Mouse (Mus musculus) cerebellum, postnatal 25 days (tissue): ENCODE results near the gene Mafg.
"Not testable (repeated sequence)": the region's sequence is repeated elsewhere in the genome, so short reads cannot be mapped to it uniquely, and the experiment has no call there.

Experiments used
- DNase-seq, 2 experiments: peaks; one replicate each; pipeline ENCODE4 v3.0.0; 2021; ENCODE audit warnings: mixed read lengths in 2 of 2

The Mafg gene

DNA sequence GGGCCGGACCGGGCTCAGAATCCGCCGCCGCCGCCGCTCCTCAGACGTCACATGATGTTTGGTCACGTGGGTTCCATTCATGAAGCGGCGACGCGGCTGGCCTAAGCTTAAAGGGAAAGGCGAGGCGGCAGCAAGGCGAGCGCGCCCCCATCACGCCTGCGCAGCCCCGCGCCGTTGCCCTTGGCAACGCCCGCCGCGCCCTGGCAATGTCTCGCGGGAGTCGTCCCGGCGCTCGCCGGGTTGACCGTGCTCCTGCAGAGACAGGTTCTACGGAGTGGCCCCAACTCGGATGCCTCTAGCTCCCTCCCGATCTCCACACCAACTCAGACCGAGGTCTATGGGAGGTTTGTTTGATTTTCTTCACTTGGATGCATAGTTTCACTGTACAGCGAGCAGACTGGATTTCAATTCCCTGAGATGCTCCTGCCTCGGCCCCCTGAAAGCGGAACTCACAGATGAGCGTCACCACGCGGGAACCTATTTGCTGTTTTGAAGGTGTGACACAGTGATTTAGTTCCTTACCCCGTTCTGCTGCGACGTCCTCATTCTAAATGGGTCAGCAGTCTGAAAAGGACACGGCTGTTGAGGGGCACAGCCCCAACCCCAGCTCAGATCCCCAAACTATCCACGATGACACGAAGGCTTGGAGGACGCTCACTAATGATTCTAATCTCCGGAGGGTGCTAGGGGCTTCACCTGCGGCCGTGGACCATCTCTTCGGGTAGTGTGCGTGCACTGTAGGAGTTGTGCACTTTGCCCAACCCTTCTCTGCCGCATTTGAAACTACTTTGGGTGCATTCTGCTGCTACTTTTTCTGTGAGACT lies at the start of gene Mafg:
Mafg (minus strand) TSS at position 81 of the 824 bp plus-strand sequence.
- DNase-seq: peak; percentile 92 to 96

DNA sequence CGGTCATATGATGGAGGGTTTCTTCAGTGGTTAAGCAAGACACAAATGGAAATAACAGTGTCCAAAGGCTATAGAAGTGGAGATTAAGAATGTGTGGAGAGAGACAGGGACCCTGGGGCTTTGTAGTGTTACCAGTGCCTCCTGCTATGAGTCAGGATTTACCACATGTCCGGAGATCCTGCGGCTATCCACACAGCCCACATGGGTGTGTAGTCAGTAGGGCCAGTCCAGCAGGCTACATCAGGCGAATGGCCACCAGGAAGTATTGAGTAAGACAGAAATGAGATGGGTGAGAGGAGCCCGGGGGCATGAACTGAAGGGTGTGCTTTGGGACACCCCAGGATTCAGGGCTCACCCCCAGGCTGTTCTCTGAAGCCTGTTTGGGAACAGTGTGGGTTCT lies 49.3 kb upstream of the Mafg start:
- DNase-seq: no peak

DNA sequence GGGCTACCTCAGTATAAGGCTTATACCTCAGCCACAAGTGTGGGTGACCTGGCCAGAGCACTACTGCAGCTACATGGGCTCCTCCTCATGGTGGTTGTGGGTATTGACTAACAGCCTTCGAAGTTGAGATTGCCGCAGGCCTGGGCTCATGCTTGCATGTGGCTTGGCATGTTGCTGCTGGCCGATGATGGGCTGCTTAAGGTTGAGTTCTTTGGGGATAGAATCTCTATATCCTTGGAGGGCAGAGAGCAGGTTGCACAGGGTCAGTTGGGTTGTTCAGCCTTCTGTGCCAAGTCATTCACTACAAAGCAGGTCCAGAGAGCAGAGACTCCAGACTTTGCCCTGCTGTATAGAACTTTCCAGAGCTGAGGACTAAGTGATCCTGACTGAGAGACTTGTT lies 46.5 kb upstream of the Mafg start:
- DNase-seq: peak in 1 of 2 experiments; percentile 36

DNA sequence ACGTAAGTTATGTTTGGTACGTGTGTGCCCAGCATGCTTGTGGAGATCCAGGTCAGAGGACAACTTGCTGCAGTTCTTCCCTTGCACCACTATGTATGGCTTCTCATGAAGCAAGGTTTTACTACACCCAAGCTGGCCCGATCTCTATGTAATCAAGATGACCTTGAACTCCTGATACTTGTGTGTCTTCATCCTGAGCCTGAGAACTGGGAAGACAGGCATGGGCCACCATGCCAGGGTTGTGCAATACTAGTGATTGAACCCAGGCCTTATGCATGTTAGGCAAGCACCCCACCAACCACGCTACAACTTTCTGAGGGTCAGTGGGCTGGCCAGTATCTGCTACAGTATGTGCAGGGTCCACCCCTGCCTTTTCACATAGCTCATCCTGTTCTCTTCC lies 43.6 kb upstream of the Mafg start:
- no peak for DNase-seq

DNA sequence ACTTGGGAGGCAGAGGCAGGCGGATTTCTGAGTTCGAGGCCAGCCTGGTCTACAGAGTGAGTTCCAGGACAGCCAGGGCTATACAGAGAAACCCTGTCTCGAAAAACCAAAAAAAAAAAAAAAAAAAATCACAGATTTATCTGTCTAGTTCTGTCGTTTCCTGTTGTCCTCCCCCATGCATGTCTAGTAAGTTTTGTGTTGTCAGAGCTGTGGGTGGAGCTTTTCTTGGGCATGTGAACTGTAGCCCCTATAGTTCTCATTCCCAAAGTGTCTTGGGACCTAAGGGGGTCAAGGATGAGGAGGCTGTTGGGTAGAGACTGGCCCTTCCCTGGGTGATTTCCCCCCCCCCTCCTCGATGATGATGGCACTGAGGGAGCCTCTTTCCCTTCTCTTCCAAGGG lies 42.5 kb upstream of the Mafg start:
- DNase-seq: not testable (repeated sequence)

DNA sequence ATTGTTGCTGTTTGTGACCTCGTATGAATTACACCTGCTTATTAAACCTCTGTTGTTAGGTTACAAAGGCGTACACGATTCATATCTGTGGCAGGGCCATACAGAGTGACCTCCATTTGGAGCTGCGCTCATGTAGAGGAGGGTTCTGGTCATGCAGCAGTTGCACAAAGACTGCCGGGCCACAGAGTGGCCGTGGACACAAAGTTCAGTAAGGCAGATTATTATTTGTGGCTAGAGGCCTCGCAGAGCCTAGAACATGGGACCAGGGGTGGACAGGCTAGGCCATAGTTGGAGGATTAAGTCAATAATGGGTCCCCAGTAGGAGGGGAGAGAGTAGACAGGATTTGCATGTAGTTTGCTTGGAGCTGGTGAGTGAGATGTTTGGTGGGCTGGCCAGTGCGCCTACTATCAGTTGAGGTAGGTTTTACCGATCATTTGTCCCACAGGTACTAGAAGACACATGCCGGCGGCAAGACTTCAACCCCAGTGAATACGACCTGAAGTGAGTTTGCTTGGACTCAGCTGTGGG lies 40.3 kb upstream of the Mafg start:
- DNase-seq: no peak

DNA sequence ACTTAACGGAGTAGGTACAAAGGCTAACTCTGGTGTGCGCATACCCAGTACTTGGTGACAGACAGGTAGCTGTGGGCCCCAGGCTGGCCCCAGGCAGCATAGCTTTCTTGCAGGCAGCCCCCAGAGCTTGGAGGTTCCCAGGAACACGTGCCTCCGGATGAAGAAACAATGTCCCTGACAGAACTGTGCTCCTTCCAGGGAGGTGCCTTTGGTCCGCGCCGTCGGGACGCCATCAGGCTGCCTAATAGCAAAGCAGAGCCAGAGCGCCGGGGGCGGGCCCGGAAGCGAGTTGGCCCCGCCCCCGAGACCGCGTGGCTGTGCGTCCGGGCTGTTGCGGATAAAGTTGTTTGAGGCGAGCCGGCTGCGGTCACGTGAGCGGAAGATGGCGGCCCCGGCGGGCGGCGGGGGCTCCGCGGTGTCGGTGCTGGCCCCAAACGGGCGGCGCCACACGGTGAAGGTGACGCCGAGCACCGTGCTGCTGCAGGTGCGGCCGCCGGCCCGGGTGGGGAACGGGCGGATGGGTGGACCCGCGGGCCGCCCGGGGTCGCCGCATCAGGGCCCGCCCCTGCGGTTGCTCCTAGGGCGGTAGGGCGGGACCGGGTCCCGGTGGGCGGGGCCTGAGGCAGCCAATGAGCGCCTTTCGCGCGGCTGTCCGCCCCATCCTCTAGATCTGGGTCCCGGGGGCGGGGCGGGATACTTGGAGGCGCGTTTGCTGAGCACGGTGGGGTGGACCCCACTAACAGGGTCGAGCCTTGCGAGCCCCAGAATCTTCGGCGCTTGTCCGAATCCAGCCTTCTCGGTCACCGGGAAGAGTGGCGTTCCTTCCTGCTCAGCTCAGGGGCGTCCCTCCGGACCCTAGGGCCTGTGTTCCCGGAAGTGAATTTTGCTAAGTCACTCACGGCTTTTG lies 39.5 kb upstream of the Mafg start, which contains the start of gene Aspscr1:
Aspscr1 (plus strand) TSS at position 287 of the 907 bp plus-strand sequence.
- peak; percentile 94 to 97 for DNase-seq

DNA sequence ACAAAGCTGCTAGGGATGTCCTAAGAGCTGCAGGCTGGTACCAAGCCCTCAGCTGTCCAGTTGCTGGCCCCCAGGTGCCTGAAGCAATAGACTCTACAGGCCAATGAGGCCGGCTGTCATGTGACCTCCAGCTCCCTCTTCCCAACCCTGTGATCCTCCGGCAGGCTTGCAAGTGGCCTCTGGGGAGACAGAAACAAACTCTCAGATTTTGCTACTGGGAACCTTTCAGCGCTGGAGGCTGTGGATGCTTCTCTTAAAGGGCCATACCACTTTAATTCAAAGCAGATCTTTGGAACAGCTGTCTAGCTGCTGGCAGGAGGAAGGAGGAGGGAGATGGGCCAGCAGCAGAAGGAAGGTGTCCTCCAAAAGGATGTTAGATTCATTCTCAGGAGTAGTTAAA lies 33.2 kb upstream of the Mafg start:
- DNase-seq: no peak

DNA sequence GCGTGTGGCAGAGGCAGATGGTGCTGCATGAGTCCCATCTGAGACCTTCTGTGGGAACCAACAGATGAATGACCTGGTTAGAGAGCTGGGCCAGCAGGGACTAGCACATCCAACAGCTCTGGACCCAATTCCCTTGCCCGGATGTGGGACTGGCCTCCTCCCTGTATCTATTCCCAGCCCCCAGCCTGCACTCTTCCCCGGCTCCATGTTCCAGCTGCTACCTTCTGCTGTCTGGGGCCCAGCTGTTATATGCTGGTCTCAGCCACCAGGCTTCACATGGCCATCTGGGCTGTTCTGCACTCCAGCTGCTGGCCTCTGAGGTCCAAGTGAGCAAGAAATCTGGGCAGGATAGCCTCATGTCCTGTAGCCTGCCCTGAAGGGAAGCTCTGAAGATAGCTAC lies 32.0 kb upstream of the Mafg start:
- DNase-seq: no peak

DNA sequence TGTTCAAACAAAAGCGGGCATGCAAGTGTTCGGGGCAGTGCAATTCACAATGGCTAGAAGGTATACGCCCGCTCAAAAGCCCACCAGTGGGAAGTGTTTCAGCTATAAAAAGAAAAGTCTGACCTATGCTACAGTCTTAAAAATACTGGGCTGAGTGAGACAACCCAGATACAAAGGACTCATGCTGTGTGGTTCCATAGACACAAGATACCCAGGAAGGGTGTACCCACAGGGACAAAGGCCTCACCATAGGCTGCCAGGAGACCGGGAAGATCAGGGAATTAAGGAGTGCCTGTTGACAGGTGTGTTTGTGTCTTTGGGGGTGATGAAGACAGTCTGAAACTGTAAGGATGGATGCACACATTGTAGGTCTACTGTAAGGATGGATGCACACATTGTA lies 30.3 kb upstream of the Mafg start:
- no peak for DNase-seq

DNA sequence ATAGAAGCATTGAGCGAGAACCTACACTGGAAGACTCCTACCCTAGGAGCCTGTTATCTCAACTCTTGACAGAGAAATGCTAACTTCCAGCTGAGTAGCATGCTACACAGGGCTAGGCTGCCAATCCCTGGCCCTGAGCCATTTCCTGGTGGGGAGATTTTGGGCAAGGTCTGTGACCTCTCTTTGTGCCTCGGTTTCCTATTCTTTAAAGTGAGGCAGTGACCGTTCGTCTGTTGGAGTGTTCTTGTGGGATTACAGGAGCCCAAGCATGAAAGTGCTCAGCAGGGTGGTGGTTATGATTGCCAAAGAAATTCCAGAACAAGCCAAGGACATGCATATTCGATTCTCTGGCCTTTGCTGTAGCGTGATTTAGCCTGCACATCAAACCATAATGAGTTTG lies 29.4 kb upstream of the Mafg start:
- peak in 1 of 2 experiments; percentile 25 for DNase-seq

DNA sequence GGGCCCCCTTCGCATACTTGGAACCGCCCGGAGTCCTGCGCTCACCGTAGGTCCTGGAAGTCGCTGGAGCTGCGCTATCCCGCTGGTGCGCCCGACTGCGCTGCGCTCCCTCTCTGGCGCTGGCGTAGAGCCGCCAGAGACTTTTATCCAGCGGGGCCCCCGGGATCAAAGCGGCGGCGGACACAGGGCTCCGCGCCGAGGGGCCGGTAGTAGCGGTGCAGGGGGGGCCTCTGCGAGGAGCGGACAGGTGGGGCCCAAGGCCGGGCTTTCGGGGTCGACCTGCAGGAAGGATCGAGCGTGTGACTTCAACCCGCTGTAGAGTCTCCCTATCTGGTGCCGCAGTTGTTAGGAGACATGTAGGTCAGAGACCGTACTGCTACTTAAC lies 27.7 kb upstream of the Mafg start, which contains the start of gene Notum:
Notum (minus strand) TSS at position 100 of the 385 bp plus-strand sequence.
- no peak for DNase-seq

DNA sequence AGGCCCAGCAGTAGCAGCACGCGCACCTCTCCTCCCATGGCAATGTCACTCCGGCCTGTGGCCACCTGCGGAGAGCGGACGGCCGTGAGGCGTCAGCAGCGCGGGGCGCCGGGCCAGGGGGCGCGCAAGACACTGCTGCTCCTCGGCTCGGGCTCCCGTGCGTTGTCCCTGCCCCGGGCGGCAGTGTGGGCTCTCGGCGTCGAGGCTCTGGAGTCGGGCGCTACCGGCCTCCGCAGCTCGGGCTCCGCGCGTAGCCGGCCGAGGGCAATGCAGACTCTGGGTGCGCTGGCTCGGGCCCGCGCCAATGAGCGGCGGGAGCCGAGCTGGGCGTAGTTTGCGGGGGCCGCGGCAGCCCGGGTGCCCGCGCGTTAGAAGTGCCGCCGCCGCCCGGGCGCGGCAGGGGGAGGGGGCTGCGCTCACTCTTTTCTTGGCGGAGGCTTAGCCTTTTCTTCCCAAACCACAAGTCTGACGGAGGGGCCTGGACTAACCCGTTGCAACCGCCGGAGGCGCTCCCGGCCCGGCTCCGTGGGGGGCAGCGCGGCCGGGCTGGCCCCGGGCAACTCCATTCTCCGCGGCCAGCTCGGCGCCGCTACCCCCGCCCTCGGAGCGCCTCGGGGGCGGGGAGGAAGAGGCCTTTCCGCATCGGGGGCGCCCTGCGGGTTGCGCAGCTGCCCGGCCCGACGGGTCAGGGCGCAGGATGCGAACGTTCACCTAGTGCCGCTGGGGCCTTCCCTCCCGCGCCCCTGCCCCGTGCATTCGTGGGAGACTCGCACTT lies 27.1 kb upstream of the Mafg start:
- DNase-seq: peak in 1 of 2 experiments; percentile 35

DNA sequence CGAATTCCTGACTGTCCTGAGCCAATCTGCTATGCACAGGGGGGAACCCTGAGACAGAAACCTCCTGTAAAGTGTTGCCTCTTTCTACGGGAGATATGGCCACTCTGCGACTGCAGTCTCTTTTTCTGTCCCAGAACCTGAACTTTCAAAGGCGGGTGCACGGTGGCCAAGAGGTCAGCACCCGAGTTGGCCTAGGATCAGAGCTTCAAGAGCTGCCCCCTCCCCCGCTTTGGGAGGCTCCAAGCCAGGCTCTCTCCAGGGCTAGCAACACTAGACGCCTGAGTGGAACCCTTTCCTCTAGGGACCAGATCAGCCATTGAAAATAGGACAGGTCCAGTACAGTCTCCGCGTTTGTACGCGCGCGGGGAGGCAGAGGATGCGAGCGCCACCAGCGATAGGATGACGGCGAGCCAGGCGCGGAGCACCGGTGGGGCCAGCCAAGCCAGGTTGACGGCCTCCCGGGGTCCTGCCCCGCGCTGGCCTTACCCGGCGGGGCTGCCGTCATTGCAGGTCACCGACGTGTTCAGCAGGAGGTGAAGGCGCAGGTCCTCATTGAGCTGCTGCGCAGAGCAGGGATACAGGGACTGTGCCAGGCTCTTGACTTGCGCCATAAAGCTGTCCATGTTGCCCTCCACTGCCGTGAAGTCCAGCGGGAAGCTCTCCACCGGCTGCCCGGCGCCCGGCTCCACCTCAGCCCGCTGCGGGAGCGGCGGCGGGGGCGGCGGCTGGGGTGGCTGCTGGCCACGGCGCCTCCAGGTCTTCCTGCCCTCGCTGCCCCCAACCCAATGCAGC lies 26.3 kb upstream of the Mafg start:
- no peak for DNase-seq

DNA sequence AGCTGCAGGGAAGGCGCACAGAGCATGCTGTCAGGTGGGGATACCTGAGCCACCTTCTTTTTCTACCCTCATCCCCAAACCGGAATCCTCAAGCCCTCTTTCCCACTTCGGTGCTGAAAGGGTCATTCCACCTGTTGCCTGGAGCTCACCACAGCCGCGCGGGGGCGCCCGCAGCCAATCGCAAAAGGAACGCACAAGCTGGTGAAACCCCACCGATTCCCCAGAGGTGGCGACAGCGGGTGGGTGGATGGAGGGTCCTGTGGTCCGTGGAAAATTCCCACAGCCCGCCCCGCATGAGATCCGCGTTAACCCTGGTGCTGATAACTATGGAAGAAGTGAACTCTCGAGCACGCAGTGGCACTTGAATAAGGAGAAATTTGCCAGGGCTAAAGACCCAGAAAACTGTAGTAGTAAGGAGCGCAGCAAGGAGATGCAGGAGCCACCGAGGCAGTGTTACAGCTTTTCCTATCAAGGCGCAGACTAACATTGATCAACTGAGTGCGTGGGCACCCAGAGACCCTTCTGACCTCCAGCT lies 25.5 kb upstream of the Mafg start:
- peak; percentile 69 to 81 for DNase-seq

DNA sequence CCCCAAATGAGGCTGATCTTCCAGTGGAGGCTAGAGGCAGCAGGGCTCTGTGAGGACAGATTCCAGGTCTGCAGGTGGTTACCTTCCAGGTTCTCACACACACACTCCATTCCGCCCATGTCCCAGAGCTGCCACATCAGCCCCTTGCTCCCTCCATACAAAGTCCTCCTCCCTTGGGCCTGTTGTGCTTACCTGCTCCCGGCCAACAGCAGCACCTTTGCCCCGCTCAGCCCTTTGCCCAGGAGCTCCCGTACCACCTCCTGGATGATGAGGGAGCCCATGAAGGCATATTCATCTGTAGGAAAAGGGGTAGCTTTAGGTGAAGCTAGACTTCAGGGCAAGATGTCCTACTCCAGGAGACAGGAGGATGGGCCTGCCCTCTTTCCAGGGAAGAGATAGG lies 23.9 kb upstream of the Mafg start:
- DNase-seq: no peak

DNA sequence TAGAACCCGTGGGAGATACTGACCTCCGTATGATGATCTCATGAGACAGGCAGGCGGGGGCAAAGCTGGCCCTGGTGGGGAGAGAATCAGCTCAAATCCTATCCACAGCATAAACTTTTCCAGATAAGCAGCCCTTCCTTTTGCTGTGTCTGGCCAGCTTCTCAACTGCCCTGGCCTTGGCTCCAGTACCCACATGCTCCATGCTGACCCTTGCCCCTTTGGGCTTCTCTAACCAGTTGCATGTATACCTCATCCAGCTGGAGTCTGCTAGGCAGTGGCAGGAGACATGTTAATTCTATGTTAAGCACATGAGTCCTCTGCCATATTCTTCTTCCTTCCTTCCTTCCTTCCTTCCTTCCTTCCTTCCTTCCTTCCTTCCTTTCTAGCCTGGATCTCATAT lies 21.3 kb upstream of the Mafg start:
- DNase-seq: no peak

DNA sequence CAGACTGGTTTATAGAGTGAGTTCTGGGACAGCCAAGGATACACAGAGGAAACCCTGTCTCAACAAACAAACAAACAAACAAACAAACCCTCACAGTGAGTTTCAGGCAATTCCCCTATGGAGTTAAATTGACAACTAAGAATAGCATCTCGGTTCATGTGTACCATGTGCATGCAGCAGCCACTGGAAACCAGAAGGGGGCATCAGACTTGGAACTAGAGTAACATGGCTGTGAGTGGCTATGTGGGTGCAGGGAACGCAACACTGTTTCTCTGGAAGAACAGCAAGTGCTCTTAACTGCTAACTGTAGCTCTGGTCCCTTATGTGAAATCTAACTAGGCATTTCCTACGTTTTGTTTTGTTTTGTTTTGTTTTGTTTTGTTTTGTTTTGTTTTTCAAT lies 18.5 kb upstream of the Mafg start:
- no peak for DNase-seq

DNA sequence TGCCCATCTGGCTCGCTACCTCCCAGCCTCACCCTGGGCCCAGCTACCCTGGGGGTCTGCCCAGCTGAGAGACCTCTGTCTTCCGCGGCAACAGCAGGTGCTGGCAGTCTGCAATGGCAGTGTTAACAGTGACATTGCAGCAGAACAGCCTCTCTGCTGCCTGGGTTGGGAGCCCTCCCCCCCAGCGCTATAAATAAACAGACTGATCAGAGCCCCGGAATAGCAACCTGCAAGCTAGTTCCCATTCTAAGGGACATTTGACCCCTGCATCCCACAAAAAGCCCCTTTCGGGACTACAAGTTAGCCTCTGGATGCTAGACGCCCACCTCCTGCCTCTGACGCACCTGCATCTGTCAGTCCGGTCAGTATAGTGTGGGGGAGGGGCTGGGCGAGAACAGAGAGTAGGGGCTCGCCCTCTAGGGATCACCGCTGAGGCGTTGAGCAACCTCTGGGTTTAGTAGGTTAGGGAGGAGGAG lies 14.6 kb upstream of the Mafg start, which contains the start of gene Myadml2:
Myadml2 (minus strand) TSS at position 158 of the 476 bp plus-strand sequence.
- DNase-seq: peak; percentile 62 to 71

DNA sequence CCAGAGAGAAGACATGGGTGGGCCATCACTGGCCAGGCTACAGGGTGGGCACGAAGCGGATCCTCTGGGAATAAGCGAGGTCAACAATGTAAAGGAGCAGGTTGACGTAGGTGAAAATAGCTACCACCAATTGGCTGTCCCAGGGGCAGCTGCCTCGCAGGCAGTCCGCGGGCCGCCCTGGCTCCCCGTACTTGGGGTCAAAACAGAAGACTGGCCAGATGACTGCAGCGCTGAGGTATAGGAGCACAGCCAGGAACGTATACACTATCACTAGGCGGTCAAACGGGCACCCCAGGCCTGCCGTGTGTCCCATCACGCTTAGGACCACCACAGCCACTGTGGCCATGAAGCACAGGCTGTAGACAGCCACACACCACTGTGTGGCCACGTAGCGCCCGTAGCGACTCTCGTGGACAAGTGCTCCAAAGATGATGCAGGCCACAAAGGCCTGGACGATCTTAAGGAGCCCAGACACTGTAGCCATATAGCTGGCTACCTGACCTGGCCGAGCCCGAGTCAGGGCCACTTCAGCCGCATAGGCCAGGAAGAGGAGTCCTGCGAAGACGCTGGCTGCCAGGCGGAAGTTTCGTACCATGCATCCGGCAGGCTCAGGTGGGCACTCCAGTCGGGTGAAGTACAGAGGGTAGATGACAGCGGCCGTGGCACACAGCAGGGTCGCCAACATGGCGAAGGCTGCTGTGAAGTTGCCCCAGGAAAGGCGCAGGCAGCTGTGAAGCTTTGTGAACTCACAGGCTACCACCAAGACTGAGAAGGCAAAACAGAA lies 13.8 kb upstream of the Mafg start:
- peak in 1 of 2 experiments; percentile 34 for DNase-seq
